Mouse (Mus musculus): Measurements from ENCODE around the gene Chchd3. TPM values are rescaled to one million over a fixed set of nuclear protein-coding genes. Genes with fewer than 3 reads are reported as not detected.

Chchd3 gene
- polyA plus RNA-seq, 1 experiment from 2014 or later: 124 TPM

GRCm38 (mm10) chr6:32890726-32891125, 169.3 kb downstream of the Chchd3 start:
- H3K9ac ChIP-seq (ENCODE audit: low read depth, low read length): no peak overlapping the region
- H3K27me3 ChIP-seq (ENCODE audit: control insufficient read depth, insufficient read depth, low read length): no peaks in the 10 kb centered on the region
- H3K4me2 ChIP-seq (replicated peaks; ENCODE audit: low read depth, low read length): no peak overlapping the region
- H3K27ac ChIP-seq (ENCODE audit: low read depth, low read length): no peak overlapping the region
- 97% methylated on average over 4 of the region's 4 CpGs for WGBS
- no peak overlapping the region for H3K4me3 ChIP-seq (ENCODE audit: low read length)
- no peaks in the 10 kb centered on the region for H3K36me3 ChIP-seq (ENCODE audit: control insufficient read depth, insufficient read depth, low read length)
- H3K9me3 ChIP-seq (ENCODE audit: control insufficient read depth, low read length): no peaks in the 10 kb centered on the region
- H3K4me1 ChIP-seq (ENCODE audit: control insufficient read depth, insufficient read depth, low read length): no peaks in the 10 kb centered on the region
- ATAC-seq (ENCODE audit: low FRiP score, low TSS enrichment): no peak

DNA sequence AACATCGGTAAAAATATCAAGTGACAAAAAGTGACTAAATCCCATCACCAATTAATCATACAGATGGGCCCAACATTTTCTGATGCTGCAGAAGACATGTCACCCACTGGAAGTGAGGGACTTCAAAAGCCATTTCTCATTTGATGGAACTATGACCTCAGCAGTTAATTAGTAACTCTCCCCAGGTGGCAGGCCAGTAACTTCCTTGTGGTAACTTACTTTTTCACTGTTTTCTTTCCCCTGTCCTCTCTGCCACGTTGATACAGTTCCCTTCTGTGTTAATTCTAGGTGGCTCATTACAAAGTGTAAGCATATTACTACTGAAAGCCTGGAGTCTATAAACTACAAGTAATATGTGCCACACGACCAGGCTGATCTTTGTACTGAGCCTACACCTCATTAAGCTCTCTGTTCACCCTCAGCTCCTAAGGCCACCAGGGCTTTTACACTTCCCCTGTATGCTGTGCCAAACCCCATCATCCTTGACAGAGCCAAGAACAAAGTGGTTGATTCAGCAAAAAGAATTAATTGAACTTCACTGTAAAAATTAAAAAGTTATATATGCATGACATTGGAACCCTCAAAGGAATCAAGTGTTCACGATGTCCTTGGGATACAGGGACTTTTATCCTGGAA, 171.0 kb downstream of the Chchd3 start:
- Histone ChIP-seq H3K9me3 (ENCODE audit: control insufficient read depth, low read length) (no peaks in the 10 kb centered on the region), H3K4me2 (replicated peaks; ENCODE audit: low read depth, low read length) (no peak overlapping the region), H3K4me3 (ENCODE audit: low read length) (no peak overlapping the region), H3K27ac (ENCODE audit: low read depth, low read length) (no peak overlapping the region), H3K36me3 (ENCODE audit: control insufficient read depth, insufficient read depth, low read length) (no peaks in the 10 kb centered on the region), H3K27me3 (ENCODE audit: control insufficient read depth, insufficient read depth, low read length) (no peaks in the 10 kb centered on the region), H3K9ac (ENCODE audit: low read depth, low read length) (no peak overlapping the region), H3K4me1 (ENCODE audit: control insufficient read depth, insufficient read depth, low read length) (no peaks in the 10 kb centered on the region)
- 58% methylated on average over 4 of the region's 4 CpGs for WGBS
- ATAC-seq (ENCODE audit: low FRiP score, low TSS enrichment): no peak

GRCm38 (mm10) chr6:32878586-32878985, 181.5 kb downstream of the Chchd3 start:
- no peaks in the 10 kb centered on the region for H3K27me3 ChIP-seq (ENCODE audit: control insufficient read depth, insufficient read depth, low read length)
- H3K9me3 ChIP-seq (ENCODE audit: control insufficient read depth, low read length): no peaks in the 10 kb centered on the region
- no peak overlapping the region for H3K9ac ChIP-seq (ENCODE audit: low read depth, low read length)
- no peak overlapping the region for H3K4me3 ChIP-seq (ENCODE audit: low read length)
- H3K4me1 ChIP-seq (ENCODE audit: control insufficient read depth, insufficient read depth, low read length): no peaks in the 10 kb centered on the region
- no peak overlapping the region for H3K27ac ChIP-seq (ENCODE audit: low read depth, low read length)
- 89% methylated on average over 5 of the region's 5 CpGs for WGBS
- no peaks in the 10 kb centered on the region for H3K36me3 ChIP-seq (ENCODE audit: control insufficient read depth, insufficient read depth, low read length)
- ATAC-seq (ENCODE audit: low FRiP score, low TSS enrichment): no peak
- H3K4me2 ChIP-seq (replicated peaks; ENCODE audit: low read depth, low read length): no peak overlapping the region

- Histone ChIP-seq H3K9me3 (ENCODE audit: control insufficient read depth, low read length) (no peaks in the 10 kb centered on the region), H3K9ac (ENCODE audit: low read depth, low read length) (no peak overlapping the region), H3K4me2 (replicated peaks; ENCODE audit: low read depth, low read length) (no peak overlapping the region), H3K27me3 (ENCODE audit: control insufficient read depth, insufficient read depth, low read length) (no peaks in the 10 kb centered on the region), H3K36me3 (ENCODE audit: control insufficient read depth, insufficient read depth, low read length) (no peaks in the 10 kb centered on the region), H3K4me1 (ENCODE audit: control insufficient read depth, insufficient read depth, low read length) (no peaks in the 10 kb centered on the region), H3K27ac (ENCODE audit: low read depth, low read length) (no peak overlapping the region), H3K4me3 (ENCODE audit: low read length) (no peak overlapping the region)
- no peak for ATAC-seq (ENCODE audit: low FRiP score, low TSS enrichment)
- 89% methylated on average over 3 of the region's 3 CpGs for WGBS
Measured at GRCm38 (mm10) chr6:32874176-32874575, 185.9 kb downstream of the Chchd3 start.

GRCm38 (mm10) chr6:32872805-32873204, 187.3 kb downstream of the Chchd3 start:
- H3K4me1 ChIP-seq (ENCODE audit: control insufficient read depth, insufficient read depth, low read length): no peaks in the 10 kb centered on the region
- no peaks in the 10 kb centered on the region for H3K36me3 ChIP-seq (ENCODE audit: control insufficient read depth, insufficient read depth, low read length)
- 94% methylated on average over 2 of the region's 2 CpGs for WGBS
- no peak overlapping the region for H3K4me3 ChIP-seq (ENCODE audit: low read length)
- H3K9me3 ChIP-seq (ENCODE audit: control insufficient read depth, low read length): no peaks in the 10 kb centered on the region
- no peak overlapping the region for H3K9ac ChIP-seq (ENCODE audit: low read depth, low read length)
- H3K27ac ChIP-seq (ENCODE audit: low read depth, low read length): no peak overlapping the region
- no peak for ATAC-seq (ENCODE audit: low FRiP score, low TSS enrichment)
- no peaks in the 10 kb centered on the region for H3K27me3 ChIP-seq (ENCODE audit: control insufficient read depth, insufficient read depth, low read length)
- no peak overlapping the region for H3K4me2 ChIP-seq (replicated peaks; ENCODE audit: low read depth, low read length)

- Histone ChIP-seq H3K4me1 (ENCODE audit: control insufficient read depth, insufficient read depth, low read length) (no peaks in the 10 kb centered on the region), H3K9me3 (ENCODE audit: control insufficient read depth, low read length) (no peaks in the 10 kb centered on the region), H3K9ac (ENCODE audit: low read depth, low read length) (no peak overlapping the region), H3K27ac (ENCODE audit: low read depth, low read length) (no peak overlapping the region), H3K27me3 (ENCODE audit: control insufficient read depth, insufficient read depth, low read length) (no peaks in the 10 kb centered on the region), H3K4me3 (ENCODE audit: low read length) (no peak overlapping the region), H3K36me3 (ENCODE audit: control insufficient read depth, insufficient read depth, low read length) (no peaks in the 10 kb centered on the region), H3K4me2 (replicated peaks; ENCODE audit: low read depth, low read length) (no peak overlapping the region)
- 93% methylated on average over 4 of the region's 4 CpGs for WGBS
- no peak for ATAC-seq (ENCODE audit: low FRiP score, low TSS enrichment)
Measured at GRCm38 (mm10) chr6:32850960-32851359, 209.1 kb downstream of the Chchd3 start.

- H3K9ac ChIP-seq (ENCODE audit: low read depth, low read length): no peak overlapping the region
- no peaks in the 10 kb centered on the region for H3K27me3 ChIP-seq (ENCODE audit: control insufficient read depth, insufficient read depth, low read length)
- no peaks in the 10 kb centered on the region for H3K9me3 ChIP-seq (ENCODE audit: control insufficient read depth, low read length)
- no peak overlapping the region for H3K4me3 ChIP-seq (ENCODE audit: low read length)
- H3K27ac ChIP-seq (ENCODE audit: low read depth, low read length): no peak overlapping the region
- WGBS: 72% methylated on average over 7 of the region's 7 CpGs
- ATAC-seq (ENCODE audit: low FRiP score, low TSS enrichment): no peak
- no peaks in the 10 kb centered on the region for H3K36me3 ChIP-seq (ENCODE audit: control insufficient read depth, insufficient read depth, low read length)
- H3K4me1 ChIP-seq (ENCODE audit: control insufficient read depth, insufficient read depth, low read length): no peaks in the 10 kb centered on the region
- H3K4me2 ChIP-seq (replicated peaks; ENCODE audit: low read depth, low read length): no peak overlapping the region
Measured at GRCm38 (mm10) chr6:32848974-32849373, 211.1 kb downstream of the Chchd3 start.

DNA sequence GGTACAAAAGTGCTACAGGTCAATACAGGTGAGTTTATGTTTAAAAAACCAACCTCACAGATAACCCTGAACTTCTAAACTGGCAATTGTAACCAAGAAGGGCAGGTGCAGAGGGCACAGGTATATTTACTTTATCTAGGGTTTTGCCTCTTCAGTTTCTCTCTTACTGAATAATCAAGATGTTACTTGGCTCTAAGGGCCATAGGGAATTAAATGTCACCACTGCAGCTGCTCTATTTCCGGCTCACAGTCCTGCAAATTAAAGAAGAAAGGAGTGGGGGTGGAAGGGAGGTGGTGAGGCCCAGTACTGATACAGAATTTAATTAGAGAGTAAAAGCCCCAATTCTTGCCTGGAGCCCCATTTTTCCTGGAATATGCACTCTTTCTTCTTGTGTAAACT, 214.6 kb downstream of the Chchd3 start:
- Histone ChIP-seq H3K4me3 (ENCODE audit: low read length) (no peak overlapping the region), H3K27me3 (ENCODE audit: control insufficient read depth, insufficient read depth, low read length) (no peaks in the 10 kb centered on the region), H3K4me2 (replicated peaks; ENCODE audit: low read depth, low read length) (no peak overlapping the region), H3K9ac (ENCODE audit: low read depth, low read length) (no peak overlapping the region), H3K27ac (ENCODE audit: low read depth, low read length) (no peak overlapping the region), H3K36me3 (ENCODE audit: control insufficient read depth, insufficient read depth, low read length) (no peaks in the 10 kb centered on the region), H3K9me3 (ENCODE audit: control insufficient read depth, low read length) (no peaks in the 10 kb centered on the region), H3K4me1 (ENCODE audit: control insufficient read depth, insufficient read depth, low read length) (no peaks in the 10 kb centered on the region)
- 28% methylated on average over 1 of the region's 1 CpGs for WGBS
- ATAC-seq (ENCODE audit: low FRiP score, low TSS enrichment): no peak

DNA sequence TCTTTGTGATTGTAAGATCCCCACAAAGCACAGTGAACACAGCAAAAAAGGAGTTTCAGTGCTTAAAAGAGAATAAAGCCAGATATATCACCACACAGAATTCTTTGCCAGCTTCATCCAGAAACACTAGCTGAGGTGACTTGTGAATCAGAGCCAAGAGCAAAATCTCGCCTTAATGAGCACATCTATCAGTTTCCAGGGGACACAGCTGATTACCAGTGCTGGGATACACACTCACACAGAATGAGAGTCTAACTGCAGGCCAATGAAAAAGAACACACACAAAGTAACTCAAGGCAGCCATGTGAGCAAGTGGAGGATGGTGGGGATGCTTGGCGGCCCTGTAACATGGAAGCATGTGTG, 222.1 kb downstream of the Chchd3 start:
- ATAC-seq (ENCODE audit: low FRiP score, low TSS enrichment): no peak
- WGBS: 86% methylated on average over 2 of the region's 2 CpGs
- no peaks in the 10 kb centered on the region for H3K4me1 ChIP-seq (ENCODE audit: control insufficient read depth, insufficient read depth, low read length)

More for the DNA sequence above, 222.1 kb downstream of the Chchd3 start:
- no peaks in the 10 kb centered on the region for H3K9me3 ChIP-seq (ENCODE audit: control insufficient read depth, low read length)
- no peak overlapping the region for H3K4me2 ChIP-seq (replicated peaks; ENCODE audit: low read depth, low read length)
- H3K27me3 ChIP-seq (ENCODE audit: control insufficient read depth, insufficient read depth, low read length): no peaks in the 10 kb centered on the region
- H3K9ac ChIP-seq (ENCODE audit: low read depth, low read length): no peak overlapping the region
- no peak overlapping the region for H3K27ac ChIP-seq (ENCODE audit: low read depth, low read length)
- no peaks in the 10 kb centered on the region for H3K36me3 ChIP-seq (ENCODE audit: control insufficient read depth, insufficient read depth, low read length)
- no peak overlapping the region for H3K4me3 ChIP-seq (ENCODE audit: low read length)
